Mouse (Mus musculus) heart, embryonic 13.5 days (tissue): ENCODE data around the gene 4931428F04Rik. TPM values are rescaled to one million over a fixed set of nuclear protein-coding genes. Genes with fewer than 3 reads are reported as not detected.
A peak's percentile ranks its signal among the peaks of the same experiment; 100 is the strongest.
"Not testable (repeated sequence)": the region's sequence is repeated elsewhere in the genome, so short reads cannot be mapped to it uniquely, and the experiment has no call there.

ENCODE experiments used
- ATAC-seq: fragments of 200-750 bp; cut with Nextera tagmentation; 2 replicates; pipeline ENCODE4 v1.8.0; 2017; ENCODE audit warnings: moderate TSS enrichment; ENCODE audit not compliant: insufficient number of reproducible peaks, low FRiP score, low TSS enrichment; ENCODE audit errors: extremely low read depth
- H3K27ac ChIP-seq: fragments of 300-500 bp; sonication (generic); replicated peaks from 2 replicates; pipeline ENCODE4 v1.5.1; 2015; ENCODE audit warnings: moderate library complexity, mild to moderate bottlenecking, inconsistent platforms
- H3K27me3 ChIP-seq: fragments of 300-500 bp; sonication (generic); replicated peaks from 2 replicates; pipeline ENCODE4 v1.6.1; 2015; ENCODE audit warnings: mild to moderate bottlenecking, inconsistent platforms
- H3K36me3 ChIP-seq: fragments of 300-500 bp; sonication (generic); 2 replicates; pipeline ENCODE4 v1.6.1; 2015; ENCODE audit warnings: mild to moderate bottlenecking, inconsistent platforms
- H3K4me1 ChIP-seq: fragments of 300-500 bp; sonication (generic); 2 replicates; pipeline ENCODE4 v1.6.1; 2015; ENCODE audit warnings: inconsistent platforms
- H3K4me2 ChIP-seq: fragments of 300-500 bp; sonication (generic); 2 replicates; pipeline ENCODE4 v1.6.1; 2015; ENCODE audit warnings: inconsistent platforms, mild to moderate bottlenecking, moderate library complexity
- H3K4me3 ChIP-seq: fragments of 300-500 bp; sonication (generic); 2 replicates; pipeline ENCODE4 v1.5.1; 2015; ENCODE audit warnings: moderate library complexity, mild to moderate bottlenecking, inconsistent platforms
- H3K9ac ChIP-seq: fragments of 300-500 bp; sonication (generic); 2 replicates; pipeline ENCODE4 v1.6.1; 2015; ENCODE audit warnings: inconsistent platforms, mild to moderate bottlenecking, moderate library complexity
- H3K9me3 ChIP-seq: fragments of 300-500 bp; sonication (generic); 2 replicates; pipeline ENCODE4 v1.6.1; 2016; ENCODE audit warnings: inconsistent platforms
- WGBS: fragments of 180-500 bp; shearing (Covaris S2); methylation state at CpG from one replicate; pipeline ENCODE4 v1.1.7; 2015; ENCODE audit warnings: mixed read lengths; 5-methylcytosine and 5-hydroxymethylcytosine counted together
- polyA plus RNA-seq: library from polyadenylated mRNA; unstranded; fragments of >200 nt; fragmentation: Nextera tagmentation; extraction: Ambion mirVana; gene quantifications from 2 replicates; pipeline ENCODE4 v1.2.1, GENCODE M21; 2015

The 4931428F04Rik gene
- polyA plus RNA-seq, 1 experiment from 2014 or later: 6.5 TPM

DNA sequence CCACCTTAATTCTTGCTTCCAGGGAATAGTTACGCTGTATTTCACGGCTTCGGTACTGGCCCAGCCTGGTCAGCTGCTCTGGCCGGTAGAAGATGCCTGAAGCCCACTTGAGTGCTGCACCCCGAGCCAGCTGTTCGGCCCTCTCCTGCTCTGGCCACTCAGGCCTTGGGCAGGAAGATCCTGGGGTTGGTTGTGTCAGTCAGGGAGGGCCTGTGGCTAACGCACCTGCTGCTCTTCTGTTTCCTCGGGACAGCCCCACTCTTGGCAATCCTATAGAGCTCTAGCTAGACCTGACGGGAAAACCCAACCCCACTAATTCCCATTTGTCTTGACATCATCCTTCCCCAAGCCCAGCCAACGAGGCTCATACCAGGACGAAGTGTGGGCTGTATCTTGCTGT is 5.6 kb upstream of the 4931428F04Rik start:
- H3K4me2 ChIP-seq: peak overlapping the region; percentile 98
- H3K27ac ChIP-seq: peak overlapping the region; percentile 75
- 45% methylated on average over 11 of the region's 11 CpGs for WGBS
- peak overlapping the region; percentile 61 for H3K9ac ChIP-seq
- peak overlapping the region; percentile 40 for H3K4me3 ChIP-seq
- peaks cover 17% of the 10 kb centered on the region for H3K36me3 ChIP-seq
- peaks cover 35% of the 10 kb centered on the region for H3K27me3 ChIP-seq
- ATAC-seq: no peak
- H3K4me1 ChIP-seq: peaks cover 37% of the 10 kb centered on the region
- H3K9me3 ChIP-seq: no peaks in the 10 kb centered on the region

GRCm38 (mm10) chr8:105294776-105295175 is 5.1 kb upstream of the 4931428F04Rik start:
- Histone ChIP-seq H3K4me2 (peak overlapping the region; percentile 98), H3K27ac (no peak overlapping the region), H3K9me3 (no peaks in the 10 kb centered on the region), H3K9ac (peak overlapping the region; percentile 61), H3K36me3 (peaks cover 12% of the 10 kb centered on the region), H3K27me3 (peaks cover 40% of the 10 kb centered on the region), H3K4me3 (peak overlapping the region; percentile 40), H3K4me1 (peaks cover 38% of the 10 kb centered on the region)
- no peak for ATAC-seq
- WGBS: 70% methylated on average over 9 of the region's 9 CpGs

GRCm38 (mm10) chr8:105293405-105293804 is 3.7 kb upstream of the 4931428F04Rik start:
- 60% methylated on average over 19 of the region's 19 CpGs for WGBS
- H3K9ac ChIP-seq: no peak overlapping the region
- ATAC-seq: no peak
- peaks cover 42% of the 10 kb centered on the region for H3K27me3 ChIP-seq
- H3K4me3 ChIP-seq: no peak overlapping the region
- no peaks in the 10 kb centered on the region for H3K9me3 ChIP-seq
- no peak overlapping the region for H3K4me2 ChIP-seq
- peaks cover 39% of the 10 kb centered on the region for H3K4me1 ChIP-seq
- no peak overlapping the region for H3K27ac ChIP-seq
- no peaks in the 10 kb centered on the region for H3K36me3 ChIP-seq

DNA sequence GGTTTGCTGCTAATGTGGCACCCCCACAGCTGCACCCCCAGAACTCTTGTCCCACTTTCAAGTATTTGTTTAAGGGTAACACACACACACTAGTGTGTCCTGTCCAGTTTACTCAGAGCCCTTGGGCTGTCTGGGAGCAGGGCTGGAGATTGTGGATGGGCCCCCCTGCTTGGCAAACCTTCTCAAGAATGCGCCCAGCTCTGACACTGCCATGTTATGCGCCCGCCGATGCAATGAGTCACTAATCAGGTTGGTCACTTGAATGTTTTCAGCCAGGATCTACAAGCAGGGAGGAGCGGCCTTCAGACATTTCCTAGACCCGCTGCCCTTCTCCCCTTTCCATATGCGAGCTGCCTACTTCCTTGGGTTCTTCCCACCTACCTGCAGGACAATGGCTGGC is 2.8 kb upstream of the 4931428F04Rik start:
- H3K27ac ChIP-seq: no peak overlapping the region
- 68% methylated on average over 7 of the region's 7 CpGs for WGBS
- ATAC-seq: no peak
- H3K4me1 ChIP-seq: peaks cover 39% of the 10 kb centered on the region
- H3K9me3 ChIP-seq: no peaks in the 10 kb centered on the region
- no peak overlapping the region for H3K4me3 ChIP-seq
- H3K4me2 ChIP-seq: no peak overlapping the region
- H3K27me3 ChIP-seq: peaks cover 42% of the 10 kb centered on the region
- no peak overlapping the region for H3K9ac ChIP-seq
- H3K36me3 ChIP-seq: no peaks in the 10 kb centered on the region

DNA sequence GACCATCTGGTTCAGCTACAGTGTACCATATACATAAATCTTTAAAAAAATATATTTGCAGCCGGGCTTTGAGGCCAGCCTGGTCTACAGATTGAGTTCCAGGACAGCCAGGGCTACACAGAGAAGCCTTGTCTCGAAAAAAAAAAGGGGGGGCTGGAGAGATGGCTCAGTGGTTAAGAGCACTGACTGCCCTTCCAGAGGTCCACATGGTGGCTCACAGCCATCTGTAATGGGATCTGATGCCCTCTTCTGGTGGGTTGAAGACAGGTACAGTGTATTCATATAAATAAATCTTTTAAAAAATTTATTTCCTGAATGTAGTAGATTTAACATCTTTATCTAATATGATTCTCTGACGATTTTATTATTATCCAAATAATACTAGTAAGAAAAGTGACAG is 2.1 kb upstream of the 4931428F04Rik start:
- Histone ChIP-seq H3K27me3 (peaks cover 42% of the 10 kb centered on the region), H3K4me1 (peaks cover 34% of the 10 kb centered on the region)
- H3K9me3 ChIP-seq, ATAC-seq, H3K4me2 ChIP-seq, H3K4me3 ChIP-seq, H3K27ac ChIP-seq, H3K9ac ChIP-seq, H3K36me3 ChIP-seq: not testable (repeated sequence)
- WGBS: 56% methylated on average over 3 of the region's 3 CpGs

DNA sequence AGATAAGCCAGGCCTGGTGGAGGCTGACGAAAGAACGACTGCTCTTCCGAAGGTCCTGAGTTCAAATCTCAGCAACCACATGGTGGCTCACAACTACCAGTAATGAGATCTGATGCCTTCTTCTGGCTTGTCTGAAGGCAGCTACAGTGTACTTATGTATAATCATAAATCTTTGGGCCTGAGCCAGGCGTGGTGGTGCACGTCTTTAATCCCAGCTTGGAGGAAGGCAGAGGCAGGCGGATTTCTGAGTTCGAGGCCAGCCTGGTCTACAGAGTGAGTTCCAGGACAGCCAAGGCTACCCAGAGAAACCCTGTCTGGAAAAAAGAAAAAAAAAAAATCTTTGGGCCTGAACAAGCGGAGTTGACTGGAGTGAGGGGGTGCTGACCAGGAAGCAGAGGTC is 1.7 kb upstream of the 4931428F04Rik start:
- not testable (repeated sequence) for H3K4me3 ChIP-seq, H3K9ac ChIP-seq, H3K9me3 ChIP-seq, H3K27ac ChIP-seq, H3K36me3 ChIP-seq, H3K4me2 ChIP-seq, ATAC-seq
- Histone ChIP-seq H3K27me3 (peaks cover 46% of the 10 kb centered on the region), H3K4me1 (peaks cover 30% of the 10 kb centered on the region)
- WGBS: 75% methylated on average over 8 of the region's 8 CpGs

- H3K9ac ChIP-seq: no peak overlapping the region
- H3K9me3 ChIP-seq: no peaks in the 10 kb centered on the region
- no peaks in the 10 kb centered on the region for H3K36me3 ChIP-seq
- H3K4me3 ChIP-seq: peak overlapping the region; percentile 59
- peaks cover 49% of the 10 kb centered on the region for H3K27me3 ChIP-seq
- H3K4me1 ChIP-seq: peaks cover 26% of the 10 kb centered on the region
- no peak overlapping the region for H3K27ac ChIP-seq
- 8% methylated on average over 31 of the region's 31 CpGs for WGBS
- no peak for ATAC-seq
- peak overlapping the region; percentile 90 for H3K4me2 ChIP-seq
Observed at GRCm38 (mm10) chr8:105290554-105291314, 1.1 kb upstream of the 4931428F04Rik start.

GRCm38 (mm10) chr8:105288958-105289732 is 519 bp downstream of the 4931428F04Rik start:
- WGBS: 1% methylated on average over 53 of the region's 53 CpGs

DNA sequence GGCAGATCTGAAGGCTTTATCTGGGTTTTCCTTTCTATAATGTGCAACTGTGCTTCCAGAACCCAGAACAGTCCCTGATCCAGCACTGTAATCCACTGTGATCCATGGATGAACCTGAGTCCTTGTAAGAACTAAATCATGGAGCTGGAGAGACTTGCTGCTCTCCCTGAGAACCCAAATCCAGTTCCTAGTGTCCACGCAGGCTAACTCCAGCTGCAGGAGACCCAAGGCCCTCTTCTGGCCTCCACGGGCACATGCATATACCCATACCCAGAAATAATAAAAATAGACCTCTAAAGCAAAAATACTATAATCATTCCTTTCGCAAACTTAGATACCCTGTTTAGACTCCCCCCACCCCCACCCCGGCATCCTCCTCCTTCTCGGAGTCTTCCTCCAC is 1.4 kb downstream of the 4931428F04Rik start:
- Histone ChIP-seq H3K4me1 (peaks cover 27% of the 10 kb centered on the region), H3K9me3 (no peaks in the 10 kb centered on the region), H3K4me3 (peak overlapping the region; percentile 59; the same call in 1 of the 2 replicates), H3K36me3 (peaks cover 4% of the 10 kb centered on the region; the same call in 1 of the 2 replicates), H3K4me2 (peak overlapping the region; percentile 90), H3K27ac (no peak overlapping the region), H3K27me3 (peaks cover 44% of the 10 kb centered on the region), H3K9ac (no peak overlapping the region)
- ATAC-seq: no peak
- 86% methylated on average over 5 of the region's 5 CpGs for WGBS

More at GRCm38 (mm10) chr8:105288958-105289732, 519 bp downstream of the 4931428F04Rik start:
- Histone ChIP-seq H3K9ac (peak overlapping the region; percentile 76), H3K4me1 (peaks cover 26% of the 10 kb centered on the region), H3K4me3 (peak overlapping the region; percentile 59), H3K27ac (peak overlapping the region; percentile 72), H3K4me2 (peak overlapping the region; percentile 90), H3K27me3 (peaks cover 47% of the 10 kb centered on the region), H3K9me3 (no peaks in the 10 kb centered on the region), H3K36me3 (peaks cover 4% of the 10 kb centered on the region; the same call in 1 of the 2 replicates)
- peak; percentile 81 for ATAC-seq

DNA sequence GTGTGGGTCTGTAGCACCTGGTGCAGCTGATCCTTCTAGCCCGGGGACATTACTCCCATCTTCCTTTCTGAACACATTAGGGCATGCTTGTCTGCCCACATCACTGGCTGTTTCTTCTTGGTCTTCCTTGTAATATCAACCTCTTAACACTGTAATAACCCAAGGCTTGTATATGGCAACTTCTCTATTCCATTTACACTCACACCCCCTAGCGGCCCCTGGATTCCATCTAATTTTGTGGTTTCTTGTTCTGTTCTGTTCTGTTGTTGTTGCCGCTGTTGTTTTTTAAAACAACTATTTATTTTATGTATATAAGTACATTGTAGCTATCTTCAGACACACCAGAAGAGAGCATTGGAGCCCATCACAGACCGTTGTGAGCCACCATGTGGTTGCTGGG is 2.8 kb downstream of the 4931428F04Rik start:
- no peak overlapping the region for H3K4me3 ChIP-seq
- peaks cover 30% of the 10 kb centered on the region for H3K4me1 ChIP-seq
- no peaks in the 10 kb centered on the region for H3K9me3 ChIP-seq
- no peak overlapping the region for H3K4me2 ChIP-seq
- H3K27me3 ChIP-seq: peaks cover 44% of the 10 kb centered on the region
- ATAC-seq: no peak
- no peak overlapping the region for H3K9ac ChIP-seq
- 87% methylated on average over 4 of the region's 4 CpGs for WGBS
- peaks cover 13% of the 10 kb centered on the region for H3K36me3 ChIP-seq
- H3K27ac ChIP-seq: no peak overlapping the region

DNA sequence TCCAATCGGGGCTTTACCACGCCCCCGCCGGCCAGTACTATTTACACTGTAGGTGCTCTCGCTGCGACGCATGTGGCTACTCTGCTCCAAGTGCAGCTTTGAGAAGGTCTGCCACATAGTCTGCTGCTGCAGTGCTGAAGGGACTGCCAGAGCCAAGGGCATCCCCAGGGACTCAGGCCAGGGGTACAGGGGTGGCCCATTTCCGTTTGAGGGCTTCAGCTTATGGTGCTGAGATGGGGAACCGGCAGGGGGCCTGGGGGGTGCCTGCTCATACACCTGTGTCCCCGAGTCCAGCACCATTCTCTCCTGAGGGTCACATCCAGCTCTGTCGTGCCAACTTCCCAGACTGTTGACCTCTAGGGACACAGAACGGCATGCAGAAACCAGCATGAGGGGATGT is 4.2 kb downstream of the 4931428F04Rik start:
- Histone ChIP-seq H3K27me3 (peaks cover 51% of the 10 kb centered on the region), H3K9me3 (no peaks in the 10 kb centered on the region), H3K36me3 (peaks cover 20% of the 10 kb centered on the region), H3K4me1 (peaks cover 26% of the 10 kb centered on the region), H3K4me2 (no peak overlapping the region), H3K9ac (no peak overlapping the region), H3K4me3 (no peak overlapping the region), H3K27ac (no peak overlapping the region)
- ATAC-seq: no peak
- 44% methylated on average over 12 of the region's 12 CpGs for WGBS
